Mouse (Mus musculus): Measurements from ENCODE around the gene Hoxa3. TPM values are rescaled to one million over a fixed set of nuclear protein-coding genes. Genes with fewer than 3 reads are reported as not detected.

Hoxa3 gene
- polyA plus RNA-seq, 1 experiment from 2014 or later, result 7.0 TPM

GRCm38 (mm10) chr6:52208072-52208867, 4.9 kb downstream of the Hoxa3 start, which contains the start of gene Hoxa6:
Hoxa6 (minus strand) TSS chr6:52208722.
- Histone ChIP-seq H3K4me1 (peaks cover 91% of the 10 kb centered on the region), H3K27ac (peak within 1 kb of the TSS; percentile 99), H3K9me3 (replicated peaks) (no peaks in the 10 kb centered on the region), H3K4me3 (peak within 1 kb of the TSS; percentile 90), H3K36me3 (peaks cover 40% of the 10 kb centered on the region), H3K27me3 (ENCODE audit: low read depth, poor library complexity, severe bottlenecking) (peaks cover 44% of the 10 kb centered on the region)
- under 1% methylated on average over 47 of the region's 47 CpGs for WGBS
- DNase-seq (ENCODE audit: low spot score), result peak; percentile 83

GRCm38 (mm10) chr6:52207684-52207976, 5.5 kb downstream of the Hoxa3 start:
- no peaks in the 10 kb centered on the region for H3K9me3 ChIP-seq (replicated peaks)
- H3K4me1 ChIP-seq, result peaks cover 98% of the 10 kb centered on the region
- DNase-seq (ENCODE audit: low spot score), result peak; percentile 44
- H3K27ac ChIP-seq, result peak overlapping the region; percentile 99
- peaks cover 46% of the 10 kb centered on the region for H3K36me3 ChIP-seq
- peak overlapping the region; percentile 90 for H3K4me3 ChIP-seq
- peaks cover 44% of the 10 kb centered on the region for H3K27me3 ChIP-seq (ENCODE audit: low read depth, poor library complexity, severe bottlenecking)

GRCm38 (mm10) chr6:52206882-52207683, 6.1 kb downstream of the Hoxa3 start:
- Histone ChIP-seq H3K27me3 (ENCODE audit: low read depth, poor library complexity, severe bottlenecking) (peaks cover 43% of the 10 kb centered on the region), H3K27ac (peak overlapping the region; percentile 99), H3K36me3 (peaks cover 50% of the 10 kb centered on the region), H3K9me3 (replicated peaks) (no peaks in the 10 kb centered on the region), H3K4me3 (peak overlapping the region; percentile 90), H3K4me1 (peaks cover 98% of the 10 kb centered on the region)
- WGBS, result 4% methylated on average over 4 of the region's 4 CpGs
- peak; percentile 56 for DNase-seq (ENCODE audit: low spot score)

- peak; percentile 72 for DNase-seq (ENCODE audit: low spot score)
- peak overlapping the region; percentile 90 for H3K4me3 ChIP-seq
- H3K36me3 ChIP-seq, result peaks cover 55% of the 10 kb centered on the region
- peaks cover 98% of the 10 kb centered on the region for H3K4me1 ChIP-seq
- WGBS, result 2% methylated on average over 55 of the region's 55 CpGs
- H3K9me3 ChIP-seq (replicated peaks), result no peaks in the 10 kb centered on the region
- H3K27ac ChIP-seq, result peak overlapping the region; percentile 99
- peaks cover 33% of the 10 kb centered on the region for H3K27me3 ChIP-seq (ENCODE audit: low read depth, poor library complexity, severe bottlenecking)
Observed at GRCm38 (mm10) chr6:52205638-52206621, 7.2 kb downstream of the Hoxa3 start.

GRCm38 (mm10) chr6:52205221-52205620, 7.9 kb downstream of the Hoxa3 start:
- WGBS, result 2% methylated on average over 14 of the region's 14 CpGs
- peaks cover 99% of the 10 kb centered on the region for H3K4me1 ChIP-seq
- H3K27me3 ChIP-seq (ENCODE audit: low read depth, poor library complexity, severe bottlenecking), result peaks cover 31% of the 10 kb centered on the region
- H3K27ac ChIP-seq, result peak overlapping the region; percentile 99
- H3K36me3 ChIP-seq, result peaks cover 55% of the 10 kb centered on the region
- no peak for DNase-seq (ENCODE audit: low spot score)
- H3K4me3 ChIP-seq, result peak overlapping the region; percentile 90
- H3K9me3 ChIP-seq (replicated peaks), result no peaks in the 10 kb centered on the region

GRCm38 (mm10) chr6:52204050-52204752, 8.9 kb downstream of the Hoxa3 start, which contains the start of gene Hoxa5:
Hoxa5 (minus strand) TSS chr6:52204587.
- H3K4me3 ChIP-seq, result peak within 1 kb of the TSS; percentile 90
- peaks cover 60% of the 10 kb centered on the region for H3K36me3 ChIP-seq
- peaks cover 38% of the 10 kb centered on the region for H3K27me3 ChIP-seq (ENCODE audit: low read depth, poor library complexity, severe bottlenecking)
- DNase-seq (ENCODE audit: low spot score), result peak; percentile 96
- peak within 1 kb of the TSS; percentile 99 for H3K27ac ChIP-seq
- under 1% methylated on average over 65 of the region's 65 CpGs for WGBS
- H3K9me3 ChIP-seq (replicated peaks), result no peaks in the 10 kb centered on the region
- peaks cover 99% of the 10 kb centered on the region for H3K4me1 ChIP-seq

- H3K27ac ChIP-seq, result peak overlapping the region; percentile 99
Observed at GRCm38 (mm10) chr6:52203371-52204049, 9.6 kb downstream of the Hoxa3 start.

GRCm38 (mm10) chr6:52203121-52203370, 10.1 kb downstream of the Hoxa3 start:
- DNase-seq (ENCODE audit: low spot score), result peak; percentile 70
- WGBS, result under 1% methylated on average over 10 of the region's 10 CpGs
- H3K4me3 ChIP-seq, result peak overlapping the region; percentile 90
- peak overlapping the region; percentile 99 for H3K27ac ChIP-seq
- no peaks in the 10 kb centered on the region for H3K9me3 ChIP-seq (replicated peaks)
- H3K27me3 ChIP-seq (ENCODE audit: low read depth, poor library complexity, severe bottlenecking), result peaks cover 37% of the 10 kb centered on the region
- peaks cover 94% of the 10 kb centered on the region for H3K4me1 ChIP-seq
- peaks cover 60% of the 10 kb centered on the region for H3K36me3 ChIP-seq

More at GRCm38 (mm10) chr6:52203371-52204049, 9.6 kb downstream of the Hoxa3 start:
- Histone ChIP-seq H3K4me1 (peaks cover 94% of the 10 kb centered on the region), H3K4me3 (peak overlapping the region; percentile 90), H3K36me3 (peaks cover 61% of the 10 kb centered on the region), H3K9me3 (replicated peaks) (no peaks in the 10 kb centered on the region), H3K27me3 (ENCODE audit: low read depth, poor library complexity, severe bottlenecking) (peaks cover 38% of the 10 kb centered on the region)
- peak; percentile 72 for DNase-seq (ENCODE audit: low spot score)
- WGBS, result under 1% methylated on average over 46 of the region's 46 CpGs

GRCm38 (mm10) chr6:52202362-52203120, 10.6 kb downstream of the Hoxa3 start:
- H3K9me3 ChIP-seq (replicated peaks), result no peaks in the 10 kb centered on the region
- peak overlapping the region; percentile 99 for H3K27ac ChIP-seq
- DNase-seq (ENCODE audit: low spot score), result no peak
- peaks cover 94% of the 10 kb centered on the region for H3K4me1 ChIP-seq
- 3% methylated on average over 22 of the region's 22 CpGs for WGBS
- H3K27me3 ChIP-seq (ENCODE audit: low read depth, poor library complexity, severe bottlenecking), result peaks cover 40% of the 10 kb centered on the region
- H3K36me3 ChIP-seq, result peaks cover 58% of the 10 kb centered on the region
- H3K4me3 ChIP-seq, result peak overlapping the region; percentile 90

- WGBS, result 17% methylated on average over 1 of the region's 1 CpGs
- no peaks in the 10 kb centered on the region for H3K9me3 ChIP-seq (replicated peaks)
- peaks cover 42% of the 10 kb centered on the region for H3K27me3 ChIP-seq (ENCODE audit: low read depth, poor library complexity, severe bottlenecking)
- peak overlapping the region; percentile 34 for H3K4me3 ChIP-seq
- peak overlapping the region; percentile 82 for H3K27ac ChIP-seq
- DNase-seq (ENCODE audit: low spot score), result peak; percentile 51
- H3K4me1 ChIP-seq, result peaks cover 94% of the 10 kb centered on the region
- H3K36me3 ChIP-seq, result peaks cover 56% of the 10 kb centered on the region
Observed at GRCm38 (mm10) chr6:52201269-52201668, 11.9 kb downstream of the Hoxa3 start.

- peak; percentile 34 for DNase-seq (ENCODE audit: low spot score)
- peak overlapping the region; percentile 34 for H3K4me3 ChIP-seq
- peaks cover 42% of the 10 kb centered on the region for H3K27me3 ChIP-seq (ENCODE audit: low read depth, poor library complexity, severe bottlenecking)
- 4% methylated on average over 10 of the region's 10 CpGs for WGBS
- peaks cover 51% of the 10 kb centered on the region for H3K36me3 ChIP-seq
- H3K9me3 ChIP-seq (replicated peaks), result no peaks in the 10 kb centered on the region
- peaks cover 94% of the 10 kb centered on the region for H3K4me1 ChIP-seq
- H3K27ac ChIP-seq, result peak overlapping the region; percentile 82
Observed at GRCm38 (mm10) chr6:52200751-52201250, 12.3 kb downstream of the Hoxa3 start.

All from limb, embryonic 10.5 days (tissue).